Mouse (Mus musculus) C2C12 (cell line): ENCODE measurements around the gene Myh7.

Experiments
- CEBPB ChIP-seq: IDR thresholded peaks from one replicate; pipeline ENCODE4 v1.6.1; 2011; ENCODE audit warnings: low read depth, mild to moderate bottlenecking, control low read depth, moderate library complexity
- CTCF ChIP-seq: IDR thresholded peaks from one replicate; pipeline ENCODE4 v1.5.1; 2011; ENCODE audit not compliant: control insufficient read depth, insufficient read depth, insufficient read length
- MYOD1 ChIP-seq: IDR thresholded peaks from one replicate; pipeline ENCODE4 v1.6.1; 2011; ENCODE audit warnings: low read depth; ENCODE audit not compliant: control insufficient read depth, insufficient read length

GRCm38 (mm10) chr14:54974068-54974791 is 20.2 kb downstream of the Myh7 start:
- TF ChIP-seq CTCF (no peak), CEBPB (no peak), MYOD1 (no peak)
